Mouse (Mus musculus): Measurements from ENCODE around the gene Nfib. TPM values are rescaled to one million over a fixed set of nuclear protein-coding genes. Genes with fewer than 3 reads are reported as not detected.
A peak's percentile ranks its signal among the peaks of the same experiment; 100 is the strongest.

Nfib gene
- polyA plus RNA-seq, 1 experiment from 2014 or later, result 86.0 TPM

GRCm38 (mm10) chr4:82613606-82614465 lies 91.7 kb downstream of the Nfib start:
- no peaks in the 10 kb centered on the region for H3K9me3 ChIP-seq (ENCODE audit: control insufficient read depth, low read length)
- peak; percentile 60 for ATAC-seq (ENCODE audit: low read depth)
- DNase-seq (ENCODE audit: low spot score), result peak; percentile 94
- peak overlapping the region; percentile 42; the same call in 1 of the 2 replicates for H3K27ac ChIP-seq (replicated peaks; ENCODE audit: low read depth, low read length)
- WGBS, result 22% methylated on average over 7 of the region's 7 CpGs
- H3K27me3 ChIP-seq (replicated peaks; ENCODE audit: control insufficient read depth, insufficient read depth, low read length), result no peaks in the 10 kb centered on the region
- no peak overlapping the region for H3K4me3 ChIP-seq (ENCODE audit: low read depth, low read length)
- no peak overlapping the region for H3K4me2 ChIP-seq (ENCODE audit: low read depth, low read length)
- H3K36me3 ChIP-seq (ENCODE audit: control insufficient read depth, insufficient read depth, low read length), result no peaks in the 10 kb centered on the region
- H3K9ac ChIP-seq (ENCODE audit: low read depth, low read length), result no peak overlapping the region
- peaks cover 23% of the 10 kb centered on the region for H3K4me1 ChIP-seq (ENCODE audit: control insufficient read depth, insufficient read depth, low read length)

GRCm38 (mm10) chr4:82609676-82610075 lies 95.9 kb downstream of the Nfib start:
- DNase-seq (ENCODE audit: low spot score) (no peak), ATAC-seq (ENCODE audit: low read depth) (no peak)
- Histone ChIP-seq H3K4me2 (ENCODE audit: low read depth, low read length) (no peak overlapping the region), H3K9me3 (ENCODE audit: control insufficient read depth, low read length) (no peaks in the 10 kb centered on the region), H3K27me3 (replicated peaks; ENCODE audit: control insufficient read depth, insufficient read depth, low read length) (no peaks in the 10 kb centered on the region), H3K4me1 (ENCODE audit: control insufficient read depth, insufficient read depth, low read length) (peaks cover 31% of the 10 kb centered on the region), H3K27ac (replicated peaks; ENCODE audit: low read depth, low read length) (no peak overlapping the region), H3K9ac (ENCODE audit: low read depth, low read length) (no peak overlapping the region), H3K4me3 (ENCODE audit: low read depth, low read length) (no peak overlapping the region), H3K36me3 (ENCODE audit: control insufficient read depth, insufficient read depth, low read length) (no peaks in the 10 kb centered on the region)
- WGBS, result 57% methylated on average over 4 of the region's 4 CpGs

GRCm38 (mm10) chr4:82608768-82609610 lies 96.6 kb downstream of the Nfib start:
- ATAC-seq (ENCODE audit: low read depth) (no peak), DNase-seq (ENCODE audit: low spot score) (peak; percentile 77)
- WGBS, result 43% methylated on average over 9 of the region's 9 CpGs
- no peak overlapping the region for H3K4me2 ChIP-seq (ENCODE audit: low read depth, low read length)
- H3K4me1 ChIP-seq (ENCODE audit: control insufficient read depth, insufficient read depth, low read length), result peaks cover 30% of the 10 kb centered on the region
- no peak overlapping the region for H3K27ac ChIP-seq (replicated peaks; ENCODE audit: low read depth, low read length)
- H3K9me3 ChIP-seq (ENCODE audit: control insufficient read depth, low read length), result no peaks in the 10 kb centered on the region
- no peak overlapping the region for H3K4me3 ChIP-seq (ENCODE audit: low read depth, low read length)
- H3K9ac ChIP-seq (ENCODE audit: low read depth, low read length), result no peak overlapping the region
- no peaks in the 10 kb centered on the region for H3K27me3 ChIP-seq (replicated peaks; ENCODE audit: control insufficient read depth, insufficient read depth, low read length)
- no peaks in the 10 kb centered on the region for H3K36me3 ChIP-seq (ENCODE audit: control insufficient read depth, insufficient read depth, low read length)

- Histone ChIP-seq H3K9me3 (ENCODE audit: control insufficient read depth, low read length) (no peaks in the 10 kb centered on the region), H3K27me3 (replicated peaks; ENCODE audit: control insufficient read depth, insufficient read depth, low read length) (no peaks in the 10 kb centered on the region), H3K9ac (ENCODE audit: low read depth, low read length) (no peak overlapping the region), H3K4me1 (ENCODE audit: control insufficient read depth, insufficient read depth, low read length) (peaks cover 21% of the 10 kb centered on the region), H3K36me3 (ENCODE audit: control insufficient read depth, insufficient read depth, low read length) (no peaks in the 10 kb centered on the region), H3K4me3 (ENCODE audit: low read depth, low read length) (no peak overlapping the region), H3K4me2 (ENCODE audit: low read depth, low read length) (no peak overlapping the region), H3K27ac (replicated peaks; ENCODE audit: low read depth, low read length) (no peak overlapping the region)
- ATAC-seq (ENCODE audit: low read depth), result no peak
- WGBS, result 84% methylated on average over 4 of the region's 4 CpGs
- no peak for DNase-seq (ENCODE audit: low spot score)
These were observed 98.3 kb downstream of the Nfib start for GRCm38 (mm10) chr4:82607266-82607665.

GRCm38 (mm10) chr4:82606351-82606750 lies 99.2 kb downstream of the Nfib start:
- WGBS, result 83% methylated on average over 9 of the region's 9 CpGs
- no peaks in the 10 kb centered on the region for H3K36me3 ChIP-seq (ENCODE audit: control insufficient read depth, insufficient read depth, low read length)
- no peaks in the 10 kb centered on the region for H3K27me3 ChIP-seq (replicated peaks; ENCODE audit: control insufficient read depth, insufficient read depth, low read length)
- no peak overlapping the region for H3K4me3 ChIP-seq (ENCODE audit: low read depth, low read length)
- H3K27ac ChIP-seq (replicated peaks; ENCODE audit: low read depth, low read length), result peak overlapping the region; percentile 74; the same call in 1 of the 2 replicates
- DNase-seq (ENCODE audit: low spot score), result no peak
- H3K9me3 ChIP-seq (ENCODE audit: control insufficient read depth, low read length), result peaks cover 5% of the 10 kb centered on the region
- peaks cover 21% of the 10 kb centered on the region for H3K4me1 ChIP-seq (ENCODE audit: control insufficient read depth, insufficient read depth, low read length)
- H3K9ac ChIP-seq (ENCODE audit: low read depth, low read length), result no peak overlapping the region
- H3K4me2 ChIP-seq (ENCODE audit: low read depth, low read length), result no peak overlapping the region
- ATAC-seq (ENCODE audit: low read depth), result no peak

- Histone ChIP-seq H3K36me3 (ENCODE audit: control insufficient read depth, insufficient read depth, low read length) (no peaks in the 10 kb centered on the region), H3K9ac (ENCODE audit: low read depth, low read length) (no peak overlapping the region), H3K4me2 (ENCODE audit: low read depth, low read length) (peak overlapping the region; percentile 27), H3K4me1 (ENCODE audit: control insufficient read depth, insufficient read depth, low read length) (peaks cover 21% of the 10 kb centered on the region), H3K27me3 (replicated peaks; ENCODE audit: control insufficient read depth, insufficient read depth, low read length) (no peaks in the 10 kb centered on the region), H3K4me3 (ENCODE audit: low read depth, low read length) (no peak overlapping the region), H3K27ac (replicated peaks; ENCODE audit: low read depth, low read length) (peak overlapping the region; percentile 74), H3K9me3 (ENCODE audit: control insufficient read depth, low read length) (peaks cover 9% of the 10 kb centered on the region)
- WGBS, result 42% methylated on average over 14 of the region's 14 CpGs
- DNase-seq (ENCODE audit: low spot score) (peak; percentile 76), ATAC-seq (ENCODE audit: low read depth) (peak; percentile 42; the same call in 1 of the 2 replicates)
These were observed 100.3 kb downstream of the Nfib start for GRCm38 (mm10) chr4:82605034-82605784.

- no peaks in the 10 kb centered on the region for H3K27me3 ChIP-seq (replicated peaks; ENCODE audit: control insufficient read depth, insufficient read depth, low read length)
- no peaks in the 10 kb centered on the region for H3K36me3 ChIP-seq (ENCODE audit: control insufficient read depth, insufficient read depth, low read length)
- ATAC-seq (ENCODE audit: low read depth) (peak; percentile 44; the same call in 1 of the 2 replicates), DNase-seq (ENCODE audit: low spot score) (peak; percentile 60)
- no peak overlapping the region for H3K4me3 ChIP-seq (ENCODE audit: low read depth, low read length)
- H3K27ac ChIP-seq (replicated peaks; ENCODE audit: low read depth, low read length), result peak overlapping the region; percentile 74
- peak overlapping the region; percentile 27 for H3K4me2 ChIP-seq (ENCODE audit: low read depth, low read length)
- 42% methylated on average over 4 of the region's 4 CpGs for WGBS
- H3K9me3 ChIP-seq (ENCODE audit: control insufficient read depth, low read length), result peaks cover 9% of the 10 kb centered on the region
- no peak overlapping the region for H3K9ac ChIP-seq (ENCODE audit: low read depth, low read length)
- peaks cover 18% of the 10 kb centered on the region for H3K4me1 ChIP-seq (ENCODE audit: control insufficient read depth, insufficient read depth, low read length)
These were observed 101.0 kb downstream of the Nfib start for GRCm38 (mm10) chr4:82604501-82604900.

- H3K36me3 ChIP-seq (ENCODE audit: control insufficient read depth, insufficient read depth, low read length), result no peaks in the 10 kb centered on the region
- no peak for DNase-seq (ENCODE audit: low spot score)
- H3K27ac ChIP-seq (replicated peaks; ENCODE audit: low read depth, low read length), result no peak overlapping the region
- no peak overlapping the region for H3K4me2 ChIP-seq (ENCODE audit: low read depth, low read length)
- H3K4me3 ChIP-seq (ENCODE audit: low read depth, low read length), result no peak overlapping the region
- H3K27me3 ChIP-seq (replicated peaks; ENCODE audit: control insufficient read depth, insufficient read depth, low read length), result no peaks in the 10 kb centered on the region
- no peak for ATAC-seq (ENCODE audit: low read depth)
- H3K9ac ChIP-seq (ENCODE audit: low read depth, low read length), result no peak overlapping the region
- peaks cover 21% of the 10 kb centered on the region for H3K4me1 ChIP-seq (ENCODE audit: control insufficient read depth, insufficient read depth, low read length)
- peaks cover 9% of the 10 kb centered on the region for H3K9me3 ChIP-seq (ENCODE audit: control insufficient read depth, low read length)
- 92% methylated on average over 1 of the region's 1 CpGs for WGBS
These were observed 104.9 kb downstream of the Nfib start for GRCm38 (mm10) chr4:82600636-82601035.

Data from embryonic facial prominence, embryonic 14.5 days (tissue).